ENCODE assay signal across 15 mouse cellular contexts in the genomic region with DNA sequence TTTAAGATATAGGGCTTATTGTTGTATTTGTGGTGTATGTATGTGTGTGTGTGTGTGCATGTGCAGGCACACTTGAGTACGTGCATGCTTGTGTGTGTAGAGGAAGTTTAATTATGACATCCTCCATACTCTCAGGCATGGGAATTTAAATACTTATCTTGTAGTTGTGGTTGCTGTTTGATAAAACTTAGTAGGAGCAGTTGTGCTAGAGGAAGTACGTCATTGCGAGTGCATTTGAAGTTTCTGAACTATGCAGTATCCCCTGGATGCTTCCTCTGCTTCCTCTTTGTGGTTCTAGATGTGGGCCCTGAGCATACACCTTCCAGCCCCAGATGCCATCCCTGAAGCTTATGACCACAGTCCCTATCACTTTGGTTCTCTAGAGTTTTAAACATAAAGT.
"Had no signal": no experiment of that assay in that cellular context is flagged by ENCODE, and none has a peak within 500 bp of the region (broad histone marks: within the 10 kb centered on the region; RNA-seq: fewer than 3 reads in every experiment).

No protein-coding gene starts in this region.

- DNase-seq: right cerebral cortex, adult 18-20 months; right cerebral cortex, postnatal 14 days; right cerebral cortex, postnatal 25 days; right cerebral cortex, postnatal 4 days; spleen, adult 18-20 months; thymus, adult 18-20 months; thymus, adult 2 months; thymus, postnatal 14 days; thymus, postnatal 25 days; thymus, postnatal 36 days; thymus, postnatal 4 days had no signal

- H3K36me3 ChIP-seq: neural tube, embryonic 13.5 days; neural tube, embryonic 15.5 days; stomach, embryonic 15.5 days had no signal

- H3K4me2 ChIP-seq: neural tube, embryonic 13.5 days; neural tube, embryonic 15.5 days; stomach, embryonic 15.5 days had no signal

- H3K27ac ChIP-seq: neural tube, embryonic 13.5 days; neural tube, embryonic 15.5 days; stomach, embryonic 15.5 days; stomach, postnatal 0 days had no signal

- H3K27me3 ChIP-seq: neural tube, embryonic 13.5 days; neural tube, embryonic 15.5 days; stomach, embryonic 15.5 days had no signal

- H3K9me3 ChIP-seq: neural tube, embryonic 13.5 days; neural tube, embryonic 15.5 days; stomach, embryonic 15.5 days had no signal

- H3K4me1 ChIP-seq: neural tube, embryonic 13.5 days; neural tube, embryonic 15.5 days; stomach, embryonic 15.5 days had no signal

- H3K4me3 ChIP-seq: neural tube, embryonic 13.5 days; neural tube, embryonic 15.5 days; stomach, embryonic 15.5 days had no signal

- H3K9ac ChIP-seq: neural tube, embryonic 13.5 days; neural tube, embryonic 15.5 days; stomach, embryonic 15.5 days had no signal
